Mouse (Mus musculus): ENCODE measurements at regions not wholly inside any gene's neighbourhood (a gene's known extent, or its start where the extent isn't known, plus 50 kb on each side); places are given as distances from the start of the nearest gene placed in this dataset.

- TF ChIP-seq CTCF (IDR thresholded peaks at IDR 0.05; ENCODE audit: insufficient read depth, low read depth, low read length), result no peak
- TF ChIP-seq POLR2A (IDR thresholded peaks at IDR 0.05; ENCODE audit: insufficient read depth, low read depth, low read length), result no peak
Observed at GRCm38 (mm10) chr7:71239207-71239606, 112.1 kb downstream of the Gm10295 start.
